ENCODE assay signal across 25 mouse cellular contexts in genomic region chr16:57428977-57429376, GRCm38 (mm10).
"Had no signal": no experiment of that assay in that cellular context is flagged by ENCODE, and none has a peak within 500 bp of the region (broad histone marks: within the 10 kb centered on the region; RNA-seq: fewer than 3 reads in every experiment).

No protein-coding gene starts in this region.

- H3K36me3 ChIP-seq: heart, embryonic 10.5 days; heart, embryonic 12.5 days; heart, embryonic 15.5 days; hindbrain, embryonic 13.5 days; hindbrain, embryonic 15.5 days; kidney, embryonic 15.5 days; limb, embryonic 13.5 days; liver, embryonic 13.5 days had no signal

- H3K4me1 ChIP-seq: hindbrain, embryonic 15.5 days; liver, embryonic 13.5 days had no signal

- DNase-seq: gastrocnemius, postnatal 14 days; gastrocnemius, postnatal 36 days; heart, adult 2 months; heart, postnatal 14 days; heart, postnatal 36 days; kidney, adult 11 months; kidney, adult 2 months; kidney, adult 9 months; kidney, postnatal 14 days; kidney, postnatal 36 days; liver; liver, embryonic 13.5 days had no signal

- ATAC-seq: hindbrain, postnatal 0 days; intestine, embryonic 16.5 days had no signal

- H3K27ac ChIP-seq: heart, adult 2 months; heart, embryonic 10.5 days; heart, embryonic 15.5 days; hindbrain, embryonic 13.5 days; hindbrain, embryonic 15.5 days; hindbrain, postnatal 0 days; kidney, embryonic 15.5 days; kidney, postnatal 0 days; layer of hippocampus, adult 2 months; left cerebral cortex, adult 2 months; limb, embryonic 13.5 days; liver, embryonic 13.5 days had no signal

- H3K9me3 ChIP-seq: heart, embryonic 10.5 days; heart, embryonic 12.5 days; heart, embryonic 15.5 days; hindbrain, embryonic 13.5 days; hindbrain, embryonic 15.5 days; kidney, embryonic 15.5 days; limb, embryonic 13.5 days; liver, embryonic 13.5 days had no signal

- H3K9ac ChIP-seq: heart, embryonic 12.5 days; heart, embryonic 15.5 days; hindbrain, embryonic 13.5 days; hindbrain, embryonic 15.5 days; kidney, embryonic 15.5 days; limb, embryonic 13.5 days; liver, embryonic 13.5 days had no signal

- H3K27me3 ChIP-seq: heart, embryonic 12.5 days; heart, embryonic 15.5 days; hindbrain, embryonic 13.5 days; hindbrain, embryonic 15.5 days; kidney, embryonic 15.5 days; limb, embryonic 13.5 days; liver, embryonic 13.5 days had no signal

- H3K4me3 ChIP-seq: heart, adult 2 months; heart, embryonic 10.5 days; heart, embryonic 12.5 days; heart, embryonic 15.5 days; hindbrain, embryonic 13.5 days; hindbrain, embryonic 15.5 days; kidney, embryonic 15.5 days; layer of hippocampus, adult 2 months; left cerebral cortex, adult 2 months; limb, embryonic 13.5 days; liver, embryonic 13.5 days had no signal

- H3K4me2 ChIP-seq: heart, embryonic 12.5 days; heart, embryonic 15.5 days; hindbrain, embryonic 13.5 days; hindbrain, embryonic 15.5 days; kidney, embryonic 15.5 days; limb, embryonic 13.5 days; liver, embryonic 11.5 days; liver, embryonic 13.5 days had no signal
